Mouse (Mus musculus) layer of hippocampus, adult 11-12 months (tissue): ENCODE results near the gene Cbfa2t3.

Source experiments
- DNase-seq: peaks from one replicate; pipeline ENCODE4 v3.0.0; 2022; ENCODE audit warnings: low spot score

Cbfa2t3 gene

GRCm38 (mm10) chr8:122665667-122666316 is 33.1 kb downstream of the Cbfa2t3 start:
- no peak for DNase-seq

- DNase-seq: peak; percentile 52
Observed at GRCm38 (mm10) chr8:122665221-122665620, 33.7 kb downstream of the Cbfa2t3 start.

- DNase-seq: no peak
Observed at GRCm38 (mm10) chr8:122663670-122664069, 35.2 kb downstream of the Cbfa2t3 start.

GRCm38 (mm10) chr8:122663106-122663505 is 35.8 kb downstream of the Cbfa2t3 start:
- DNase-seq: no peak

- no peak for DNase-seq
Observed at GRCm38 (mm10) chr8:122661894-122662293, 37.0 kb downstream of the Cbfa2t3 start.

- peak; percentile 79 for DNase-seq
Observed at GRCm38 (mm10) chr8:122661138-122661537, 37.8 kb downstream of the Cbfa2t3 start.

- DNase-seq: no peak
Observed at GRCm38 (mm10) chr8:122660022-122660421, 38.9 kb downstream of the Cbfa2t3 start.

GRCm38 (mm10) chr8:122658807-122659160 is 40.1 kb downstream of the Cbfa2t3 start:
- no peak for DNase-seq

GRCm38 (mm10) chr8:122658149-122658806 is 40.6 kb downstream of the Cbfa2t3 start:
- DNase-seq: no peak

- no peak for DNase-seq
Observed at GRCm38 (mm10) chr8:122656056-122656999, 42.6 kb downstream of the Cbfa2t3 start.

- no peak for DNase-seq
Observed at GRCm38 (mm10) chr8:122654768-122655167, 44.1 kb downstream of the Cbfa2t3 start.

- DNase-seq: no peak
Observed at GRCm38 (mm10) chr8:122652643-122653042, 46.3 kb downstream of the Cbfa2t3 start.

- DNase-seq: no peak
Observed at GRCm38 (mm10) chr8:122651326-122651921, 47.5 kb downstream of the Cbfa2t3 start.

GRCm38 (mm10) chr8:122648192-122648970 is 50.5 kb downstream of the Cbfa2t3 start:
- no peak for DNase-seq

- no peak for DNase-seq
Observed at GRCm38 (mm10) chr8:122646337-122646736, 52.6 kb downstream of the Cbfa2t3 start.

- no peak for DNase-seq
Observed at GRCm38 (mm10) chr8:122644175-122644954, 54.5 kb downstream of the Cbfa2t3 start.

GRCm38 (mm10) chr8:122642071-122642470 is 56.8 kb downstream of the Cbfa2t3 start:
- DNase-seq: peak; percentile 39

- DNase-seq: peak; percentile 75
Observed at GRCm38 (mm10) chr8:122641406-122641805, 57.5 kb downstream of the Cbfa2t3 start.

GRCm38 (mm10) chr8:122640825-122641224 is 58.1 kb downstream of the Cbfa2t3 start:
- no peak for DNase-seq

- peak; percentile 40 for DNase-seq
Observed at GRCm38 (mm10) chr8:122639521-122640248, 59.2 kb downstream of the Cbfa2t3 start.
